Mouse (Mus musculus): ENCODE data around the gene Tmem206. TPM values are rescaled to one million over a fixed set of nuclear protein-coding genes. Genes with fewer than 3 reads are reported as not detected.

Gene Tmem206
- polyA plus RNA-seq, 1 experiment from 2014 or later: 21.0 TPM

DNA sequence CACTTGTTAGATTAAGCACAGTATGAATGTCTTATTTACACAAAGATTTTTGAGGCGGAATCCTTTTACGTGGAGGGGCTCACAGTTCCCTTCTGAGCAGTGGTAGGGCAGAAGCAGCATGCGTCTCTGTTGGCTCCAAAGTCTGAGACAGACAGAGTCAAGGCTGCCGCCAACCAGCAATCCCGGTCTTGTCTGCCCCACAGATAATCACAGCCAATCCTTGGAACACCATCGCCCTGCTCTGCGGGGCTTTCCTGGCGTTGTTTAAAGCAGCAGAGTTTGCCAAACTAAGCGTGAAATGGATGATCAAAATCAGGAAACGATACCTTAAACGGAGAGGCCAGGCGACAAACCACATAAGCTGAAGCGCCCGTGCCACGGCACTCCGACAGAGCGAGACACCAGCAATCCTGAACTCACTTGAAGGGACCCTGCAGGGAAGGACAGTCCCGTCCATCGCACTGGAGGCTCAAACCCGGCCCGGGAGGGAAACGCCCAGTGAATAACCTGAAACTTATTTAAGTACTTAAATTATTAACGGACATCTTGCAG, 23.9 kb downstream of the Tmem206 start:
- no peak for ATAC-seq (replicated peaks; ENCODE audit: low FRiP score, low TSS enrichment, low read depth)
- Histone ChIP-seq H3K4me2 (ENCODE audit: low read length) (no peak overlapping the region), H3K36me3 (ENCODE audit: control insufficient read depth, insufficient read depth, low read length) (peaks cover 59% of the 10 kb centered on the region), H3K9ac (ENCODE audit: low read length) (no peak overlapping the region), H3K27ac (ENCODE audit: low read depth) (no peak overlapping the region), H3K4me3 (ENCODE audit: low read depth, low read length) (no peak overlapping the region), H3K27me3 (replicated peaks; ENCODE audit: control insufficient read depth, insufficient read depth, low read length) (no peaks in the 10 kb centered on the region), H3K9me3 (ENCODE audit: control insufficient read depth, low read length) (no peaks in the 10 kb centered on the region), H3K4me1 (replicated peaks; ENCODE audit: control insufficient read depth, insufficient read depth, low read length) (0 out of 2 replicates have a peak, but pooled peaks cover 9% of the 10 kb centered on the region)
- WGBS: 78% methylated on average over 23 of the region's 23 CpGs
- DNase-seq (ENCODE audit: low spot score): no peak

DNA sequence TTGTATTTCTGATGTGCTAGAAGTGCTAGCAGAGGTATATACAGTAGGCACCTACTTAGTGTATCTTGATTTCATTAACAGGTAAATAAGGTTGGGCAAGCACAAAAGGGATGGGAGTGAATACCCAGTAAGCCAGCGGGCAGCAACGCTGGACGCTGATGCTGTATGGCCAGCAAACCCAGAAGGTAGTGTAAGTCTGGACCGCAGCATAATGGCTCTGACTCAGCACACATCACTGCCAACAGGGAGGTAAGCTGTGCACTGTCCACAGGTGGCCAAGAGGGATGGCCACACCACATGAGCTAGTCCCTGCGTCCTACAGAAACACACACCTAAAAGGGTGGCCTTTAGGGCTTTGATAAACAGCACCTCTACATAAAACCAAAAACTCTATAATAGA, 24.6 kb downstream of the Tmem206 start:
- ATAC-seq (replicated peaks; ENCODE audit: low FRiP score, low TSS enrichment, low read depth) (no peak), DNase-seq (ENCODE audit: low spot score) (no peak)
- H3K27me3 ChIP-seq (replicated peaks; ENCODE audit: control insufficient read depth, insufficient read depth, low read length): no peaks in the 10 kb centered on the region
- H3K4me1 ChIP-seq (replicated peaks; ENCODE audit: control insufficient read depth, insufficient read depth, low read length): 0 out of 2 replicates have a peak, but pooled peaks cover 9% of the 10 kb centered on the region
- 90% methylated on average over 5 of the region's 5 CpGs for WGBS
- no peak overlapping the region for H3K4me3 ChIP-seq (ENCODE audit: low read depth, low read length)
- H3K27ac ChIP-seq (ENCODE audit: low read depth): no peak overlapping the region
- no peak overlapping the region for H3K4me2 ChIP-seq (ENCODE audit: low read length)
- H3K9ac ChIP-seq (ENCODE audit: low read length): no peak overlapping the region
- no peaks in the 10 kb centered on the region for H3K9me3 ChIP-seq (ENCODE audit: control insufficient read depth, low read length)
- H3K36me3 ChIP-seq (ENCODE audit: control insufficient read depth, insufficient read depth, low read length): peaks cover 61% of the 10 kb centered on the region

DNA sequence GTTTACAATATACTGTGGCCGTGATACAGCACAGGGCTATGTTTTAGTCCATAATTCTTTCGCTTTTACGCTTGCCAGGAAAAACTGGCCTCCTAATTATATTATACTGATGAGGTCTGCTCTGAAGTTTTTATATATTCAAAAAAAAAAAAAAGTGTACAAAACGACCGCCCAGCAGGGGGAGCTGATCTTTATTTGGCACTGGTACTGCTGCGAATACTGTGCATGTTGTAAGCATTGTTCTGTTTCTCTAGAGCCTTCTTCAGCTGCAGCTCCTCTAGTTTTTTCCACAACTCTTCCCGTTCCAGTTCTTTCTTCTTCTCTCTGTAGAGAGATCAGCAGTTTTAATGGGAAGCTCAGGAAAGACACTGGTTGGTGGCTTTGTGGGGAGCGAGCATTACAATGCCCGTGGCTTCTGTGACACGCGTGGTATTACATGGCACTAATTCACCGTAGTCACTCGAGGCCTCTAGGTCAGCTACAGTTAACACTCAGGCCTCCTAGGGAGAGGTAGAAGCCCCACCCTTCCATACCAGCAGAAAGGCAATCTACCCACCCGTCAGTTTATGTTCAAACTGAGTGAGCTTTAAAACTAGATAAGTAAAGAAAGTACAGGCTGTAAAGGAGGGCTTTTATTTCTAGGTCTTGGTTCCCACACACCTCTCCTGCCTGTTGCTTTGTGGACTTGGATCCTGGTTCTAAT, 27.2 kb downstream of the Tmem206 start:
- Histone ChIP-seq H3K9ac (ENCODE audit: low read length) (no peak overlapping the region), H3K9me3 (ENCODE audit: control insufficient read depth, low read length) (no peaks in the 10 kb centered on the region), H3K4me1 (replicated peaks; ENCODE audit: control insufficient read depth, insufficient read depth, low read length) (0 out of 2 replicates have a peak, but pooled peaks cover 9% of the 10 kb centered on the region), H3K27ac (ENCODE audit: low read depth) (no peak overlapping the region), H3K4me2 (ENCODE audit: low read length) (no peak overlapping the region), H3K36me3 (ENCODE audit: control insufficient read depth, insufficient read depth, low read length) (peaks cover 69% of the 10 kb centered on the region), H3K27me3 (replicated peaks; ENCODE audit: control insufficient read depth, insufficient read depth, low read length) (no peaks in the 10 kb centered on the region), H3K4me3 (ENCODE audit: low read depth, low read length) (no peak overlapping the region)
- DNase-seq (ENCODE audit: low spot score) (peak; percentile 81), ATAC-seq (replicated peaks; ENCODE audit: low FRiP score, low TSS enrichment, low read depth) (no peak)
- 63% methylated on average over 14 of the region's 14 CpGs for WGBS

DNA sequence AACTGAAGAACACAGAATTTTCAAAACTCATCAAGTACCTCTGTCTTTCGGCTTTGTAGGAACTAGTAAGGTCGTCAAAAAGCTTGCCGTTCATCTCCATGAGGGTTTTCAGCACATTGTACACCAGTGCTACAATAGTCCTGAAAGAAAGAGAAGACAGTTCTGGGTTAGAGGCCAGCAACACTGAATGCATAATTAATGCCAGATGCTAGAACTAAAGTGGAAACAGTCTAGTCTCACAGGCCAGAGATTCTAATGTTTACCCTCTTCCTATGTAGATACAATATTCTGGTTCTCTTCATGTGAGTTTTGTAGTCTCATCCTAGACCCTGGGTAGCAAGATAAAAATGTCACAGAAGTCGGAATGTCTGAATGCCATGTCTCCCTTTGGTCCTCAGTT, 28.1 kb downstream of the Tmem206 start:
- no peaks in the 10 kb centered on the region for H3K9me3 ChIP-seq (ENCODE audit: control insufficient read depth, low read length)
- no peak overlapping the region for H3K9ac ChIP-seq (ENCODE audit: low read length)
- no peak overlapping the region for H3K27ac ChIP-seq (ENCODE audit: low read depth)
- WGBS: 92% methylated on average over 4 of the region's 4 CpGs
- peaks cover 78% of the 10 kb centered on the region for H3K36me3 ChIP-seq (ENCODE audit: control insufficient read depth, insufficient read depth, low read length)
- H3K27me3 ChIP-seq (replicated peaks; ENCODE audit: control insufficient read depth, insufficient read depth, low read length): no peaks in the 10 kb centered on the region
- H3K4me2 ChIP-seq (ENCODE audit: low read length): no peak overlapping the region
- 0 out of 2 replicates have a peak, but pooled peaks cover 9% of the 10 kb centered on the region for H3K4me1 ChIP-seq (replicated peaks; ENCODE audit: control insufficient read depth, insufficient read depth, low read length)
- DNase-seq (ENCODE audit: low spot score): no peak
- no peak for ATAC-seq (replicated peaks; ENCODE audit: low FRiP score, low TSS enrichment, low read depth)
- no peak overlapping the region for H3K4me3 ChIP-seq (ENCODE audit: low read depth, low read length)

DNA sequence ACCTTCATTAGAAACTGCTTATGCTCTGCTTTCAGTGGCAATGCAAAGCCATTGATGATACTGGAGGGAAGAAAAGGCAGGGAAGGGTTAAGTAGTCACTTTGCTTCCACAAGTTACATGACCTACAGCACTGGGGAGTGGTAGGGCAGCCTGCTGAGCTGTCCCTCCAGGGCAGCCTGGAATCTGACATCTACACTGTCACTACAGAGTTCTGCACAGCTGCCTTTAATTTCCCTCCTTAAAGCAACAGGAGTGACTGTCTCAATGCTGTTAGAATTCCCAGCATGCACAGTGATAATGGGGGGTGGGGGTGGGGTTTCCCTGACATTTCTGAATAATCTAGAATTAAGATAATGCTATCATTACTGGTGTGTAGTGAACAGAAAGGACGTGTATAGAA, 31.2 kb downstream of the Tmem206 start:
- H3K36me3 ChIP-seq (ENCODE audit: control insufficient read depth, insufficient read depth, low read length): peaks cover 69% of the 10 kb centered on the region
- no peak for DNase-seq (ENCODE audit: low spot score)
- no peak overlapping the region for H3K4me3 ChIP-seq (ENCODE audit: low read depth, low read length)
- H3K4me2 ChIP-seq (ENCODE audit: low read length): no peak overlapping the region
- ATAC-seq (replicated peaks; ENCODE audit: low FRiP score, low TSS enrichment, low read depth): no peak
- no peaks in the 10 kb centered on the region for H3K27me3 ChIP-seq (replicated peaks; ENCODE audit: control insufficient read depth, insufficient read depth, low read length)
- no peak overlapping the region for H3K9ac ChIP-seq (ENCODE audit: low read length)
- no peaks in the 10 kb centered on the region for H3K9me3 ChIP-seq (ENCODE audit: control insufficient read depth, low read length)
- H3K4me1 ChIP-seq (replicated peaks; ENCODE audit: control insufficient read depth, insufficient read depth, low read length): no peaks in the 10 kb centered on the region
- no peak overlapping the region for H3K27ac ChIP-seq (ENCODE audit: low read depth)
- WGBS: 89% methylated on average over 1 of the region's 1 CpGs

DNA sequence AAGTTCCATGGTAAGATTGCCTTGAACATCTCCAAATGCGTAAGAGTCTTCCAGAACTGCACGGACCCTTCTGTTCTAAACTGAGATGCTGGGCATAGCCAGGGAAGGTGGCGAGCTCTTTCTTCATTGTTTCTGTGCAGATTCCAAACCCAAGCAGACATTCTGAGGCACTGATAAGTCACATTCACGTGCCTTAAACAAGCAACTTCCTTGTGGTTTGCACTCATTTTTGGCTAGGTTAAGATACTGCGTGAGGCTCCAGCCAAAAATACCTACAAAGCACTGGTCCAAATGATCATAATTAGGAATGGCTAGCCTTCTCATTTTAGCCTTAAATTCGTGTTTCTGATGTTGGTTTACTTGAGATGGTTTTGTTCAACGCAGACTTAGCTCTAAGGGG, 33.8 kb downstream of the Tmem206 start:
- WGBS: 89% methylated on average over 7 of the region's 7 CpGs
- H3K27me3 ChIP-seq (replicated peaks; ENCODE audit: control insufficient read depth, insufficient read depth, low read length): no peaks in the 10 kb centered on the region
- no peaks in the 10 kb centered on the region for H3K9me3 ChIP-seq (ENCODE audit: control insufficient read depth, low read length)
- DNase-seq (ENCODE audit: low spot score) (no peak), ATAC-seq (replicated peaks; ENCODE audit: low FRiP score, low TSS enrichment, low read depth) (no peak)
- H3K36me3 ChIP-seq (ENCODE audit: control insufficient read depth, insufficient read depth, low read length): peaks cover 62% of the 10 kb centered on the region
- no peak overlapping the region for H3K4me3 ChIP-seq (ENCODE audit: low read depth, low read length)
- H3K4me2 ChIP-seq (ENCODE audit: low read length): no peak overlapping the region
- H3K9ac ChIP-seq (ENCODE audit: low read length): no peak overlapping the region
- H3K27ac ChIP-seq (ENCODE audit: low read depth): no peak overlapping the region
- H3K4me1 ChIP-seq (replicated peaks; ENCODE audit: control insufficient read depth, insufficient read depth, low read length): no peaks in the 10 kb centered on the region

DNA sequence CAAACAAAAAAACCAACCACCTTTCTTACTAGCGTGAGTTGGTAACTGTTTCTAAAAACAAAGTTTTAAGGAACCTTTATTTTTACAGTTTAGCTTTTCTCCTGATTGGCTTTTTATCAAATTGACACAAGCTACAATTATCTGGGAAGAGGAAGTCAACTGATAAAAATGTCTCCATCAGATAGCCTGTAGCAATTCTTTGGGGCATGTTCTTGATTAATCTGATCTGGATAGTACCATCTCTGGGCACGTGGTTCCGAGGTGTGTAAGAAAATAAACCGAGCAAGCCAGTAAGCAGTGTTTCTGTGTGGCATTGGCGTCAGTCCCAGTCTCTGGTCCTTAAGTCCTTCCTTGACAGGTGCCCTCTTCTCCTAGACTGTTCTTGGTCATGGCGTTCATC, 36.7 kb downstream of the Tmem206 start:
- Histone ChIP-seq H3K27me3 (replicated peaks; ENCODE audit: control insufficient read depth, insufficient read depth, low read length) (no peaks in the 10 kb centered on the region), H3K27ac (ENCODE audit: low read depth) (no peak overlapping the region), H3K36me3 (ENCODE audit: control insufficient read depth, insufficient read depth, low read length) (peaks cover 40% of the 10 kb centered on the region), H3K9ac (ENCODE audit: low read length) (no peak overlapping the region), H3K4me3 (ENCODE audit: low read depth, low read length) (no peak overlapping the region), H3K9me3 (ENCODE audit: control insufficient read depth, low read length) (no peaks in the 10 kb centered on the region), H3K4me2 (ENCODE audit: low read length) (no peak overlapping the region), H3K4me1 (replicated peaks; ENCODE audit: control insufficient read depth, insufficient read depth, low read length) (no peaks in the 10 kb centered on the region)
- ATAC-seq (replicated peaks; ENCODE audit: low FRiP score, low TSS enrichment, low read depth) (no peak), DNase-seq (ENCODE audit: low spot score) (no peak)
- WGBS: 86% methylated on average over 6 of the region's 6 CpGs

DNA sequence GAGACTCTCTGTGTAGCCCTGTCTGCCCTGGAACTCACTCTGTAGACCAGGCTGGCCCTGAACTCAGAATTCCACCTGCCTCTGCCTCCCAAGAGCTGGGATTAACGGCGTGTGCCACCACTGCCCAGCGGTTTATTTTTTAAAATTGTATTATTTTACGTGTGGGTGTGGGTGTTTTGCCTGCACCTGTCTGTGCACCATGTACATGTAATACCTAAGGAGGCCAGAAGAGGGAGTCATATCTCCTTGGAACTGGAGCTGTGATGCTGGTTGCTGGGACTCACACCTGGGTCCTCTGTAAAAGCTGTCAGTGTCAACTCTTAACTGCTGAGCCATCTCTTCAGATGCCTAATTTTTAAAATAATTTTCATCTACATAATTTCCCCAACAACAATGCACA, 38.8 kb downstream of the Tmem206 start:
- no peaks in the 10 kb centered on the region for H3K27me3 ChIP-seq (replicated peaks; ENCODE audit: control insufficient read depth, insufficient read depth, low read length)
- ATAC-seq (replicated peaks; ENCODE audit: low FRiP score, low TSS enrichment, low read depth) (no peak), DNase-seq (ENCODE audit: low spot score) (no peak)
- no peak overlapping the region for H3K4me3 ChIP-seq (ENCODE audit: low read depth, low read length)
- WGBS: 66% methylated on average over 4 of the region's 4 CpGs
- no peak overlapping the region for H3K4me2 ChIP-seq (ENCODE audit: low read length)
- H3K9me3 ChIP-seq (ENCODE audit: control insufficient read depth, low read length): no peaks in the 10 kb centered on the region
- peaks cover 30% of the 10 kb centered on the region for H3K36me3 ChIP-seq (ENCODE audit: control insufficient read depth, insufficient read depth, low read length)
- H3K9ac ChIP-seq (ENCODE audit: low read length): no peak overlapping the region
- H3K27ac ChIP-seq (ENCODE audit: low read depth): no peak overlapping the region
- no peaks in the 10 kb centered on the region for H3K4me1 ChIP-seq (replicated peaks; ENCODE audit: control insufficient read depth, insufficient read depth, low read length)

DNA sequence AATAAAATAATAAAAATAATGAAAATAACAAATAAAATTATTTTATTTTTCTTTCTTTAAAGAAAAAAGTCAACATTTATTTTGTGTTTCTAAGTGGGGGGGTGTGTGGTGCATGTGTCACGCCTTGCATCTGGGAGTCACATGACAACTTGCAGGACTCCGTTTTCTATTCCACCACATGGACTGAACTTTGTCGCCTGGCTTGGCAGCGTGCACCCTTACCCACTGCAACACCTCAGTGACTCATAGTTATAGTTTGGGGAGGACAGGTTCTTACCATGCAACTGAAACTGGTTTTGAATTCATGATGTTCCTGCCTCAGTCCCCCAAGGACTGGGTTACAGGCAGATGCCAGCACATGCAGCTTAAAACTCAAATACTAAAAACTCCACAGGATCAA, 42.5 kb downstream of the Tmem206 start:
- Histone ChIP-seq H3K27ac (ENCODE audit: low read depth) (no peak overlapping the region), H3K4me1 (replicated peaks; ENCODE audit: control insufficient read depth, insufficient read depth, low read length) (no peaks in the 10 kb centered on the region), H3K36me3 (ENCODE audit: control insufficient read depth, insufficient read depth, low read length) (peaks cover 20% of the 10 kb centered on the region), H3K27me3 (replicated peaks; ENCODE audit: control insufficient read depth, insufficient read depth, low read length) (no peaks in the 10 kb centered on the region), H3K4me3 (ENCODE audit: low read depth, low read length) (no peak overlapping the region), H3K4me2 (ENCODE audit: low read length) (no peak overlapping the region), H3K9me3 (ENCODE audit: control insufficient read depth, low read length) (no peaks in the 10 kb centered on the region), H3K9ac (ENCODE audit: low read length) (no peak overlapping the region)
- WGBS: 90% methylated on average over 4 of the region's 4 CpGs
- DNase-seq (ENCODE audit: low spot score) (no peak), ATAC-seq (replicated peaks; ENCODE audit: low FRiP score, low TSS enrichment, low read depth) (no peak)
